Mouse (Mus musculus): Measurements from ENCODE around the gene Sdccag8. TPM values are rescaled to one million over a fixed set of nuclear protein-coding genes. Genes with fewer than 3 reads are reported as not detected.

Sdccag8 gene
- polyA plus RNA-seq (2012; ENCODE audit: insufficient read depth, insufficient read length, missing spikeins) = 4.2 and 7.5 TPM in 2 replicates

- H3K4me3 ChIP-seq (ENCODE audit: insufficient read depth, low read depth, low read length) = peak within 1 kb of the TSS; percentile 96
- H3K4me1 ChIP-seq (ENCODE audit: control insufficient read depth, insufficient read depth, insufficient read length, low read length) = peaks cover 9% of the 10 kb centered on the region
- H3K27ac ChIP-seq (replicated peaks; ENCODE audit: low read depth, low read length) = peak within 1 kb of the TSS; percentile 98
These were observed at the start of gene Sdccag8 for GRCm38 (mm10) chr1:176814591-176815062. Sdccag8 (plus strand) TSS chr1:176814660.

GRCm38 (mm10) chr1:176774533-176774932, 39.9 kb upstream of the Sdccag8 start:
- Histone ChIP-seq H3K4me3 (ENCODE audit: insufficient read depth, low read depth, low read length) (no peak overlapping the region), H3K27ac (replicated peaks; ENCODE audit: low read depth, low read length) (no peak overlapping the region), H3K4me1 (ENCODE audit: control insufficient read depth, insufficient read depth, insufficient read length, low read length) (no peaks in the 10 kb centered on the region)

GRCm38 (mm10) chr1:176789326-176789725, 25.1 kb upstream of the Sdccag8 start:
- H3K4me3 ChIP-seq (ENCODE audit: insufficient read depth, low read depth, low read length) = no peak overlapping the region

GRCm38 (mm10) chr1:176792175-176792574, 22.3 kb upstream of the Sdccag8 start:
- Histone ChIP-seq H3K4me1 (ENCODE audit: control insufficient read depth, insufficient read depth, insufficient read length, low read length) (no peaks in the 10 kb centered on the region; the same call in 1 of the 2 replicates), H3K4me3 (ENCODE audit: insufficient read depth, low read depth, low read length) (no peak overlapping the region), H3K27ac (replicated peaks; ENCODE audit: low read depth, low read length) (no peak overlapping the region)

More at GRCm38 (mm10) chr1:176789326-176789725, 25.1 kb upstream of the Sdccag8 start:
- H3K4me1 ChIP-seq (ENCODE audit: control insufficient read depth, insufficient read depth, insufficient read length, low read length) = no peaks in the 10 kb centered on the region
- no peak overlapping the region for H3K27ac ChIP-seq (replicated peaks; ENCODE audit: low read depth, low read length)

- Histone ChIP-seq H3K4me3 (ENCODE audit: insufficient read depth, low read depth, low read length) (no peak overlapping the region), H3K27ac (replicated peaks; ENCODE audit: low read depth, low read length) (no peak overlapping the region), H3K4me1 (ENCODE audit: control insufficient read depth, insufficient read depth, insufficient read length, low read length) (no peaks in the 10 kb centered on the region; the same call in 1 of the 2 replicates)
These were observed 15.8 kb upstream of the Sdccag8 start for GRCm38 (mm10) chr1:176798673-176799072.

- H3K27ac ChIP-seq (replicated peaks; ENCODE audit: low read depth, low read length) = peak overlapping the region; percentile 63; the same call in 1 of the 2 replicates
- no peaks in the 10 kb centered on the region; the same call in 1 of the 2 replicates for H3K4me1 ChIP-seq (ENCODE audit: control insufficient read depth, insufficient read depth, insufficient read length, low read length)
- no peak overlapping the region for H3K4me3 ChIP-seq (ENCODE audit: insufficient read depth, low read depth, low read length)
These were observed 13.6 kb upstream of the Sdccag8 start for GRCm38 (mm10) chr1:176800728-176801365.

GRCm38 (mm10) chr1:176810161-176810560, 4.3 kb upstream of the Sdccag8 start:
- Histone ChIP-seq H3K4me3 (ENCODE audit: insufficient read depth, low read depth, low read length) (no peak overlapping the region), H3K27ac (replicated peaks; ENCODE audit: low read depth, low read length) (no peak overlapping the region), H3K4me1 (ENCODE audit: control insufficient read depth, insufficient read depth, insufficient read length, low read length) (peaks cover 7% of the 10 kb centered on the region; the same call in 1 of the 2 replicates)

- Histone ChIP-seq H3K4me3 (ENCODE audit: insufficient read depth, low read depth, low read length) (peak overlapping the region; percentile 93; the same call in 1 of the 2 replicates), H3K27ac (replicated peaks; ENCODE audit: low read depth, low read length) (no peak overlapping the region), H3K4me1 (ENCODE audit: control insufficient read depth, insufficient read depth, insufficient read length, low read length) (peaks cover 7% of the 10 kb centered on the region; the same call in 1 of the 2 replicates)
These were observed 2.6 kb upstream of the Sdccag8 start for GRCm38 (mm10) chr1:176811892-176812291.

GRCm38 (mm10) chr1:176812491-176813291, 1.8 kb upstream of the Sdccag8 start:
- Histone ChIP-seq H3K4me3 (ENCODE audit: insufficient read depth, low read depth, low read length) (peak overlapping the region; percentile 93), H3K27ac (replicated peaks; ENCODE audit: low read depth, low read length) (peak overlapping the region; percentile 98), H3K4me1 (ENCODE audit: control insufficient read depth, insufficient read depth, insufficient read length, low read length) (peaks cover 7% of the 10 kb centered on the region; the same call in 1 of the 2 replicates)

- peak overlapping the region; percentile 93 for H3K4me3 ChIP-seq (ENCODE audit: insufficient read depth, low read depth, low read length)
- peaks cover 11% of the 10 kb centered on the region for H3K4me1 ChIP-seq (ENCODE audit: control insufficient read depth, insufficient read depth, insufficient read length, low read length)
- H3K27ac ChIP-seq (replicated peaks; ENCODE audit: low read depth, low read length) = peak overlapping the region; percentile 98
These were observed 996 bp upstream of the Sdccag8 start for GRCm38 (mm10) chr1:176813292-176814035.

GRCm38 (mm10) chr1:176814036-176814420, 432 bp upstream of the Sdccag8 start, which contains the start of gene Cep170:
Cep170 (minus strand) TSS chr1:176814067.
- H3K27ac ChIP-seq (replicated peaks; ENCODE audit: low read depth, low read length) = peak within 1 kb of the TSS; percentile 98
- peak within 1 kb of the TSS; percentile 96 for H3K4me3 ChIP-seq (ENCODE audit: insufficient read depth, low read depth, low read length)
- H3K4me1 ChIP-seq (ENCODE audit: control insufficient read depth, insufficient read depth, insufficient read length, low read length) = peaks cover 11% of the 10 kb centered on the region

GRCm38 (mm10) chr1:176816728-176817127, 2.3 kb downstream of the Sdccag8 start:
- Histone ChIP-seq H3K4me1 (ENCODE audit: control insufficient read depth, insufficient read depth, insufficient read length, low read length) (peaks cover 7% of the 10 kb centered on the region), H3K4me3 (ENCODE audit: insufficient read depth, low read depth, low read length) (no peak overlapping the region), H3K27ac (replicated peaks; ENCODE audit: low read depth, low read length) (no peak overlapping the region)

GRCm38 (mm10) chr1:176818147-176818546, 3.7 kb downstream of the Sdccag8 start:
- H3K4me1 ChIP-seq (ENCODE audit: control insufficient read depth, insufficient read depth, insufficient read length, low read length) = peaks cover 7% of the 10 kb centered on the region
- peak overlapping the region; percentile 96 for H3K27ac ChIP-seq (replicated peaks; ENCODE audit: low read depth, low read length)
- H3K4me3 ChIP-seq (ENCODE audit: insufficient read depth, low read depth, low read length) = no peak overlapping the region

- Histone ChIP-seq H3K4me1 (ENCODE audit: control insufficient read depth, insufficient read depth, insufficient read length, low read length) (peaks cover 7% of the 10 kb centered on the region), H3K4me3 (ENCODE audit: insufficient read depth, low read depth, low read length) (0 out of 2 replicates have a peak overlapping the region, but pooled peaks have one; percentile 17), H3K27ac (replicated peaks; ENCODE audit: low read depth, low read length) (peak overlapping the region; percentile 96)
These were observed 4.3 kb downstream of the Sdccag8 start for GRCm38 (mm10) chr1:176818763-176819162.

All from brown adipose tissue, adult 24 weeks (tissue).